Mouse (Mus musculus) gastrocnemius, adult 2 months (tissue): ENCODE measurements at regions not wholly inside any gene's neighbourhood (a gene's known extent, or its start where the extent isn't known, plus 50 kb on each side); places are given as distances from the start of the nearest gene placed in this dataset.
"Not testable (repeated sequence)": the region's sequence is repeated elsewhere in the genome, so short reads cannot be mapped to it uniquely, and the experiment has no call there.

Experiments
- DNase-seq: peaks from one replicate; pipeline ENCODE4 v3.0.0; 2022
- H3K27ac ChIP-seq: fragments of 200-600 bp; 2 replicates; pipeline ENCODE4 v1.8.1; 2022; ENCODE audit warnings: mild to moderate bottlenecking
- H3K4me3 ChIP-seq: fragments of 200-600 bp; 2 replicates; pipeline ENCODE4 v1.8.1; 2022; ENCODE audit warnings: mild to moderate bottlenecking, moderate library complexity
- intact Hi-C: fragments of 180-260 bp; cut with DNase I; formaldehyde crosslinking; loops from one replicate; pipeline ENCODE4 v1.15.1; 2025

- intact Hi-C loops: not testable (repeated sequence)
- Histone ChIP-seq H3K27ac (peak overlapping the region; percentile 35), H3K4me3 (peak overlapping the region; percentile 67)
- peak; percentile 66 for DNase-seq
These were observed 51.0 kb upstream of the Zfp873 start for GRCm38 (mm10) chr10:81996742-81997536.
